Mouse (Mus musculus): ENCODE data around the gene Crebrf.

Gene Crebrf

GRCm38 (mm10) chr17:26715271-26715758 is at the start of gene Crebrf:
Gene Crebrf, plus strand, starts transcription at chr17:26715650.
- DNase-seq (ENCODE audit: low read depth, low spot score) = peak; percentile 99

- no peak for DNase-seq (ENCODE audit: low read depth, low spot score)
Measured at GRCm38 (mm10) chr17:26671268-26671667, 44.2 kb upstream of the Crebrf start.

GRCm38 (mm10) chr17:26675845-26676244 is 39.6 kb upstream of the Crebrf start:
- DNase-seq (ENCODE audit: low read depth, low spot score) = no peak

GRCm38 (mm10) chr17:26676252-26676615 is 39.2 kb upstream of the Crebrf start:
- peak; percentile 94 for DNase-seq (ENCODE audit: low read depth, low spot score)

GRCm38 (mm10) chr17:26676616-26677376 is 38.7 kb upstream of the Crebrf start:
- no peak for DNase-seq (ENCODE audit: low read depth, low spot score)

- no peak for DNase-seq (ENCODE audit: low read depth, low spot score)
Measured at GRCm38 (mm10) chr17:26677711-26678637, 37.5 kb upstream of the Crebrf start.

GRCm38 (mm10) chr17:26681276-26681675 is 34.2 kb upstream of the Crebrf start:
- no peak for DNase-seq (ENCODE audit: low read depth, low spot score)

- DNase-seq (ENCODE audit: low read depth, low spot score) = no peak
Measured at GRCm38 (mm10) chr17:26686334-26687000, 29.0 kb upstream of the Crebrf start.

- DNase-seq (ENCODE audit: low read depth, low spot score) = no peak
Measured at GRCm38 (mm10) chr17:26688795-26689735, 26.4 kb upstream of the Crebrf start.

- DNase-seq (ENCODE audit: low read depth, low spot score) = no peak
Measured at GRCm38 (mm10) chr17:26689810-26690209, 25.6 kb upstream of the Crebrf start.

- no peak for DNase-seq (ENCODE audit: low read depth, low spot score)
Measured at GRCm38 (mm10) chr17:26690236-26690635, 25.2 kb upstream of the Crebrf start.

- no peak for DNase-seq (ENCODE audit: low read depth, low spot score)
Measured at GRCm38 (mm10) chr17:26691110-26691509, 24.3 kb upstream of the Crebrf start.

GRCm38 (mm10) chr17:26693424-26693823 is 22.0 kb upstream of the Crebrf start:
- DNase-seq (ENCODE audit: low read depth, low spot score) = no peak

- no peak for DNase-seq (ENCODE audit: low read depth, low spot score)
Measured at GRCm38 (mm10) chr17:26694171-26694570, 21.3 kb upstream of the Crebrf start.

- no peak for DNase-seq (ENCODE audit: low read depth, low spot score)
Measured at GRCm38 (mm10) chr17:26695193-26695592, 20.3 kb upstream of the Crebrf start.

- DNase-seq (ENCODE audit: low read depth, low spot score) = peak; percentile 41
Measured at GRCm38 (mm10) chr17:26698846-26699245, 16.6 kb upstream of the Crebrf start.

GRCm38 (mm10) chr17:26699819-26700616 is 15.4 kb upstream of the Crebrf start:
- no peak for DNase-seq (ENCODE audit: low read depth, low spot score)

GRCm38 (mm10) chr17:26701565-26701964 is 13.9 kb upstream of the Crebrf start:
- DNase-seq (ENCODE audit: low read depth, low spot score) = no peak

GRCm38 (mm10) chr17:26702621-26703020 is 12.8 kb upstream of the Crebrf start:
- DNase-seq (ENCODE audit: low read depth, low spot score) = no peak

GRCm38 (mm10) chr17:26703671-26704070 is 11.8 kb upstream of the Crebrf start:
- no peak for DNase-seq (ENCODE audit: low read depth, low spot score)
